Mouse (Mus musculus) urinary bladder, postnatal 25 days (tissue): ENCODE results near the gene Slc5a10.
A peak's percentile ranks its signal among the peaks of the same experiment; 100 is the strongest.

ENCODE experiments used
- DNase-seq: peaks from one replicate; pipeline ENCODE4 v3.0.0; 2022; ENCODE audit warnings: low spot score

Slc5a10 gene

GRCm38 (mm10) chr11:61720636-61721035 lies at the start of gene Slc5a10:
Gene Slc5a10, minus strand, starts transcription at chr11:61720826.
- no peak for DNase-seq

- DNase-seq: peak; percentile 99
Measured at GRCm38 (mm10) chr11:61761584-61762407, 41.2 kb upstream of the Slc5a10 start, which contains the start of gene Prpsap2. Gene Prpsap2, minus strand, starts transcription at chr11:61762088.

- DNase-seq: no peak
Measured at GRCm38 (mm10) chr11:61760518-61760917, 39.9 kb upstream of the Slc5a10 start.

GRCm38 (mm10) chr11:61757151-61757550 lies 36.5 kb upstream of the Slc5a10 start:
- DNase-seq: no peak

DNA sequence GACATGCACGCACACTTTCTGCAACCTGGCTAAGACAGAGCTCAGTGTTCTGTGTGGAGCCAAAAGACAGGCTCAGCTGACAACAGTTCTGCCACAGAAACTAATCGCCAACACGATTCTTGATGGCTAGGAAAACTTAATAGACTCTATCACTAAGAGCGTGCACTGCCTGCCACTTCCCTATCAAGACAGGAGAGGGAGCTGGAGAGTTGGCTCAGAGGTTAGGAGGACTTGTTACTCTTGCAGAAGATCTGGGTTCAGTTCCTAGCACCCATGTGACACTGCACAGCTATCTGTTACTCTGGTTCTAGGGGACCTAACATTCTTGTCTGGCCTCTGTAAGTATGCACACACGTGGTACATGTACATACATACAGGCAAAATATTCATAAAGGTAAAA lies 31.0 kb upstream of the Slc5a10 start:
- no peak for DNase-seq

DNA sequence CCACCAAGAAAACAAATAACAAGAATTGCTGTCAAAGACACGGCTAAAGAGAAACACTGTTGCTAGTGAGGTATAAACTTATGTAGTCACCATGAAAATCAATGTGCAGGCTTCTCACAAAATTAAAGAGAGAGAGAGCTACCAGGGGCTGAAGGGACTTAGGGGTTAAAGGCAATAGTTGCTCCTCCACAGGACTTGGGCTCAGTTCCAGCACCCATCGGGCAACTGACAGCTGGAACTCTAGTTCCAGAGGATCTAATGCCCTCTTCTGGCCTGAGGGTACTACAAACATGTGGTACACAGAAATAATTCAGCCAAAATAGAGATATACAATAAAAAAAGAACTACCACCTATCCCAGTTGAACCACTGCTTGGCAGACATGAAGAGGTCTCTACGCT lies 26.5 kb upstream of the Slc5a10 start:
- DNase-seq: no peak

DNA sequence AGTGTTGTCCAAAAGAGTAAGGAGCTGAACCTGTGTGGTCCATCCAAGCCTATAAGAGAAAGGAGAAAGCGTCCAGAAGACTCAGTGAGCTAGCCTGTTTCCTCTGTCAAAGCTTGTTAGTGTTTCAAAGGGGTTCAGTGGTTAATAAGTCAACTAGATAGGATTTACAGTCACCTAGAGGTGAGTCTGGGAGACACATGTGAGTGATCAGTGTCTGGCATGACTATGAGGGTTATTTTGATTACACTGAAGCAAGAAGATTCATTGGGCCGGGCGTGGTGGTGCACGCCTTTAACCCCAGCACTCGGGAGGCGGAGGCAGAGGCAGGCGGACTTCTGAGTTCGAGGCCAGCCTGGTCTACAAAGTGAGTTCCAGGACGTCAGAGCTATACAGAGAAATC lies 25.2 kb upstream of the Slc5a10 start:
- DNase-seq: no peak

DNA sequence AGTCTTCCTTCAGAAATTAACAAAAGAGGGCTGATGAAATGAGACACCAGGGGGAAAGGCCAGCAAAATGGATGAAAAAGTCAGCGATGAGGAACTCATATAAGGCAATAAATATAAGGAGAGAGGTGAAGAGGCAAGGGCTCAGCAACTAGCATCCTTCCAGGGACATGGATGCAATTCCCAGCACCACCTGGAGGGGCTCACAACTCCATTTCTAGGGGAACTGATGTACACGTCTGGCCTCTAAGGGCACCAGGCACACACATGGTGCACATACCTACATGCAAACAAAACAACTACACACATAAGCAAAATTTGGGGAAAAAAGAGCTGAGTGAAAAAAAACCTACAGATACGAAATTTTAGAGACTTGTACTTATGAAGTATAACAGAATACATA lies 23.8 kb upstream of the Slc5a10 start:
- no peak for DNase-seq

- no peak for DNase-seq
Measured at GRCm38 (mm10) chr11:61743768-61744167, 23.1 kb upstream of the Slc5a10 start.

DNA sequence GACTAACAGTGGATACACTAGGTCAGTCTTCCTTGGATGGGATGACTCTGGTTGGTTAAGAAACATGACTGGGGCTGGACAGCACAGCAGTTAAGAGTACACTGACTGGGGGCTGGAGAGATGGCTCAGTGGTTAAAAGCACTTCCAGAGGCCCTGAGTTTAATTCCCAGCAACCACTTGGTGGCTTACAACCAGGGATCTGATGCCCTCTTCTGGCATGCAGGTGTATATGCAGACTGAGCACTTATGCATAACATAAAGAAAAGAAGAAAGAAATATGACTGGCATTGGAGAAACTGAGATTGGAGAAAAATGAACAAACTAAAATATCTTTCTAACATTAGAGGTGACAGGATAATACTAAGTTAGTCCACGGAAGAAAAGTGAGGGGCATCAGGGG lies 19.9 kb upstream of the Slc5a10 start:
- DNase-seq: no peak

- no peak for DNase-seq
Measured at GRCm38 (mm10) chr11:61737290-61737689, 16.7 kb upstream of the Slc5a10 start.

- no peak for DNase-seq
Measured at GRCm38 (mm10) chr11:61732672-61733071, 12.0 kb upstream of the Slc5a10 start.

DNA sequence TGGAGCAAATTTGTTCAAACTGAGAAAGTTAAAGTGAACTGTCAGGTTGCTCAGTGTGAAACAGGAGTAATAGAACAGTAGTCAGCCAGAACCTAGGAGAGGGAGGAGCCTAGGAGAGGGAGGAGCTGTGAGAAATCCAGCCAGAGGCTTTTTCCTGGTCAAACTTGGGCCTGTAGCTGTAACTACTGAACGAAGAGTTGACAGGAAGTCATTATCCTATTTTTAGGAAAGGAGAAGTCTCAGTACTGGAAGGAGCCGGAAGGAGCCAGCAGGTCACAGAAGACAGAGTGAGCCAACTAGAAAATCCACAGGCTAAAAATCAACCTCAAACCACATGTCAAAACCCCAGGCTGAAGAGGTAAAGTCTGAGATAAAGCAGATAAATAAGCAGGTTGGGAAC lies 7.4 kb upstream of the Slc5a10 start:
- no peak for DNase-seq

DNA sequence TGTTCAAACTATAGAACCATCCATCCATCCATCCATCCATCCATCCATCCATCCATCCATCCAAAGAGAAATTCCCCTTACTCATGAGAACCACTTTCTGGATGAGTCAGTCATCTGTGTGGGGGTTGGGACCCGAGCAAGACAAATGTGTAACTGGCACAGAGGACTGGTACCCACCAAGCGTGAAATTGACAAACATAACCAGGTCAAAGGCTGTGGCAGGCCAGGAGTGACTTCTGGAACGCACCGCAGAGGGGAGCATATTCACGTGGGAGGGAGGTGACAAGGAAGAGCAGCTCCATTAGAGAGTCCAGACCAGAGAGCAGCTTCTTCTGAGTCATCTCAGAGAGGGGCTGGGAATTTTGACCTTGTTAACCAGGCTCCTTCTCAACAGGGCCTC lies 1.5 kb upstream of the Slc5a10 start:
- DNase-seq: no peak

- no peak for DNase-seq
Measured at GRCm38 (mm10) chr11:61719826-61720225, 800 bp downstream of the Slc5a10 start.

DNA sequence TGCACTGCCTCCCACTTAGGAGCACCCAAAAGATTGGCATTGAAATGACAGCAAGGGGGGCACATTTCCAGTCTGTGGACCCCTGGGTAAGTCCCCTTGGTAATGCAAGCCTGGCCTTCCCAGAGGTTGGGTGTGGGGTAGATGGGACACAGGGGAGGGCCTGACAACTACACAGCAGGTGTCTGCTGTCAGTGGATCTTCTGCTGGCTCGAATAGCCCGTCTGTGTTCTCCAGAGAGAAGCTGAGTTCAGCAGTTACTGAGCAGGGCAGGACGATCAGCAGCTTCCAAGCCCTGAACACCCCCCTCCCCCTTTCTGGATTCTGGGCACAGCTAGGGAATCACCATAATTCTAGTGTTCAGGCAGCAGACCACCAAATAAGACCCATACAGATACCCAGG lies 1.2 kb downstream of the Slc5a10 start:
- DNase-seq: no peak

GRCm38 (mm10) chr11:61717990-61718389 lies 2.6 kb downstream of the Slc5a10 start:
- no peak for DNase-seq

DNA sequence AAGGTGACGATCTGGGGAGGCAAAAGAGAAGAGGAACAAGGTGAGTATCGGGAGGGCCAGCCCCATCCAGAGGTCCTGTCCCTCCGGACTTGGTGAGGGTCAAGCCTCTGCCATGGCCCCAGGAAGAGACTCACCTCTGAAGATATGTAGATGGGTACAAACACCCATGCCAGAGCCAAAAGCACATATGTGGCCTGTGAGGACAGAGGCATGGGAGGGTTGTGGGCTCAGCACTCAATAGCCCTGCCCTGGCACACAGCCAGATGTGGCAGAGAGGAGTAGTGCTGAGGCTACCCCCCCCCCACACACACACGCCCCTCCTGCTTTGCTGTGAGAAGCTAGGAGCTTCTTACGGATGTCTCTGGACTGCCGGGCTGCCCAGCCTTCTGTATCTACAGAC lies 5.5 kb downstream of the Slc5a10 start:
- DNase-seq: no peak

- DNase-seq: peak; percentile 63
Measured at GRCm38 (mm10) chr11:61714346-61715117, 6.1 kb downstream of the Slc5a10 start.

DNA sequence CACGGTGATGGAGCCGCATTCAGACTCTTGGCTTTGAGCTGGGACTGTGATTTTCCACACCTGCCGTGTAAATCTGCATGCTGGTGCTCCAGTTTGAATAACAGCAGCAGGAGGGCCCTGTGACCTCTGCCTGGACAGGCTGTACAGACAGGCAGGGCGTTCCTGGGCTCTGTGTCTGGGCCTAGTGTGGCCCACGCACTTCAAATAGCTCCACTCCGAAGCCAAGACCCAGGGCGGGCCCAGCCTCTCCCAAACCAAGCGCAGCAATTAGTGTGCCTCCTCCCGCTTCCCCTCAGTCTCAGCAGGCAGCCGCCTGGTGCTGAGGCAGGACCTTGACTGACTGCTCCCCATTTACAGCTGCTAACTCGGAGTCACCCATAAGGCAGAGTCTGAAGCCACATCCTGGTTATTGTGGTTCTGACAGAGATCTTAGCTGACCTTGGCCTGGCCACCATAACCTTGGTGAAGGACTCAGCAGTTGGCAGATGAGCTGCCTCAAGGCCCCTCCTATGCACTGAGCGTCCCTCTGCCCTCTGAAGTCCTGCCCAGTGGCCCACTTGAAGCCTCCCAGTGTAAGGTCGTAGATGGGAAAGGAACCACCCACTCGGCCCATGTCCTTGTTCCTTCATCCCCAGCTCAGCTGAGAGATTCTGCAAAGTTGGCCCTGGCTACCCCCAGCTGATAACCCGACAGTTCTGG lies 7.3 kb downstream of the Slc5a10 start:
- DNase-seq: peak; percentile 26

GRCm38 (mm10) chr11:61708928-61709327 lies 11.7 kb downstream of the Slc5a10 start:
- no peak for DNase-seq

DNA sequence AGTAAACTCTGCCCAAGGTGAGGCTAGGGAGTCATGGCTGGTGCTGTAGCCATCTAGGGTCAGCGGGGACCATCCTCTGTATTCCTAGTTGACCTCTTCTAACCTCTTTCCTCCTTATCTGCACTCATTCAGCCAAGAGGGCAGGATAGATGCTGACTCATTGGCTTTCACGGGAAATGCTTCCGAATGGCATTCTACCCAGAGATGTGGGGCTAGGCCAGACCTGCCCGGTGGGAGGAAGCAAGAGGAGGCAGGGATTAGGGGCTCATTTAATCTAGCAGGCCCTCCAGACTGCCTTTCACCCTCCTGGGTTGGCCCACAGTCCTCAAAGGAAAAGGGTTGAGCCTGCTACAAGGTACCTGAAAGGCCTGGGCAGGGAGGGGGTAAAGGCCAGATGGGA lies 14.4 kb downstream of the Slc5a10 start:
- DNase-seq: no peak

- DNase-seq: no peak
Measured at GRCm38 (mm10) chr11:61705581-61705980, 15.0 kb downstream of the Slc5a10 start.
